Mouse (Mus musculus): ENCODE results near the gene Sptlc2. TPM values are rescaled to one million over a fixed set of nuclear protein-coding genes. Genes with fewer than 3 reads are reported as not detected.
A peak's percentile ranks its signal among the peaks of the same experiment; 100 is the strongest.

Gene Sptlc2
- polyA plus RNA-seq, 1 experiment from 2014 or later: 69.1 TPM

DNA sequence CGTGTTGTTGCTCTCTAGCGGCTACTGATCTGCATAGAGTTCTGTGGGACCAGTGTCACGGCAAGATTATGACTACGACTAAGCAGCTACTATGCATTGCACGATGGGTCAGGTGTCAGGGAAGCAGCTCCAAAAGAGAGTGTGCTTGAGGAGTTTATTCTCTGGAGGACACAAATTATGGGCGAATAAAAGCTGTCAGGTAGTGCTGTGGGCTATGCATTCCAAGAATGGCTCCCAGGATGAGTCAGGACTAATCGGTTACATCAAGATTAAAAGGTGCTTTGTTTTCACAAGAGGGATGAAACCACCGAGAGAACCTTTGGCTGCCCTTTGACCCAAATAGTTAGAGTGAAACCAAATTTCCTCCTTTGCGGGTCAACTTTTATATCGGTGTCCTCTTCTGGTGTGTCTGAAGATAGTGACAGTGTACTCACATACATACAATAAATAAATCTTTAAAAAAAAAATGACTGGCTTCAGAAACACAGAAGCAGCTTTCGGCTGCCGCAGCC is 31.9 kb upstream of the Sptlc2 start:
- peaks cover 12% of the 10 kb centered on the region for H3K36me3 ChIP-seq (ENCODE audit: control insufficient read depth, insufficient read depth, low read length)
- H3K4me1 ChIP-seq (ENCODE audit: control insufficient read depth in 2 of 2, insufficient read depth in 2 of 2, low read length in 2 of 2): no peaks in the 10 kb centered on the region
- H3K27ac ChIP-seq (replicated peaks in 1 of 2; ENCODE audit: control insufficient read depth in 1 of 2, insufficient read depth in 1 of 2, low read depth in 2 of 2, low read length in 2 of 2): no peak overlapping the region
- no peaks in the 10 kb centered on the region for H3K27me3 ChIP-seq (ENCODE audit: control insufficient read depth, insufficient read depth, low read length)
- no peaks in the 10 kb centered on the region for H3K9me3 ChIP-seq (ENCODE audit: control insufficient read depth, low read length)
- no peak overlapping the region for H3K4me3 ChIP-seq (ENCODE audit: control insufficient read depth in 1 of 2, insufficient read depth in 1 of 2, low read depth in 1 of 2, low read length in 2 of 2)
- no peak for ATAC-seq (ENCODE audit: insufficient number of reproducible peaks, insufficient read depth, low FRiP score, low read depth)
- H3K9ac ChIP-seq (ENCODE audit: low read length): no peak overlapping the region
- H3K4me2 ChIP-seq (ENCODE audit: low read length): no peak overlapping the region
- 64% methylated on average over 12 of the region's 12 CpGs for WGBS

DNA sequence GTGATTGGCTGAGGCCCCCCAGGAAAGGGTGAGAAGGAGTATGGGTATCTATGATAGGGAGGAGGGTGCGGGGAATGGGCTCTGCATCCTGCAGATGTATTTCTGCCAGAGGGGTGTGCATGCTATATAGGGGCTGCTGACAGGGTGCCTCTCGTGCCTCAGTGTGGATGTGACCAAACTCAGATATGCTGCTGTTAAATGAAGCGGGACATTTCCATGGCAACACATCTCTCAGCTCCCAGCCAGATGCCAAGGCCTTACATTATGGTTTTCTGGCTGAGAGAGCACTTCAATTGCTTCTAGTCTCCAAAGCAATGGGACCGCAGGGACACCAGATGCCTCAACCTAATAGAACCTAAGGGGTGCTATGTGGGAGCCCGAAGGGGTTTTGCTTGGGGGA is 30.8 kb upstream of the Sptlc2 start:
- H3K4me2 ChIP-seq (ENCODE audit: low read length): no peak overlapping the region
- WGBS: 72% methylated on average over 5 of the region's 5 CpGs
- H3K4me1 ChIP-seq (ENCODE audit: control insufficient read depth in 2 of 2, insufficient read depth in 2 of 2, low read length in 2 of 2): no peaks in the 10 kb centered on the region
- no peaks in the 10 kb centered on the region for H3K9me3 ChIP-seq (ENCODE audit: control insufficient read depth, low read length)
- H3K27me3 ChIP-seq (ENCODE audit: control insufficient read depth, insufficient read depth, low read length): no peaks in the 10 kb centered on the region
- H3K4me3 ChIP-seq (ENCODE audit: control insufficient read depth in 1 of 2, insufficient read depth in 1 of 2, low read depth in 1 of 2, low read length in 2 of 2): no peak overlapping the region
- no peak overlapping the region for H3K9ac ChIP-seq (ENCODE audit: low read length)
- no peak for ATAC-seq (ENCODE audit: insufficient number of reproducible peaks, insufficient read depth, low FRiP score, low read depth)
- peaks cover 6% of the 10 kb centered on the region for H3K36me3 ChIP-seq (ENCODE audit: control insufficient read depth, insufficient read depth, low read length)
- H3K27ac ChIP-seq (replicated peaks in 1 of 2; ENCODE audit: control insufficient read depth in 1 of 2, insufficient read depth in 1 of 2, low read depth in 2 of 2, low read length in 2 of 2): no peak overlapping the region

DNA sequence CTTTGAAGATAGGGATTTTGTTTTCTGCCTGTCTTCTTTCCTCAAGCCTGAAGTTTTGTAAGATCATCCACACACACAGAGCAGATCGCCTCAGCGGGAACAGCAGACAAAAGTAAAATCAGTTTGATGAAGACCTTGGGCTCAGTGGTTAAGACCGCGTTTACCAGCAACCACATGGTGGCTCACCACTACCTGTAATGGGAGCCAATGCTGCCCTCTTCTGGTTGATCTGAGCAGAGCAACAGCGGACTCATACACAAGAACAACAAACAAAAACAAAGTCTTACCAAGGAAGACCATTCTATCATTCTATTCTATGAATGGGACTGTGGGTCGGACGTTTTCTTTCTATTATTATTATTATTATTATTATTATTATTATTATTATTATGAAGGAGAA is 28.5 kb upstream of the Sptlc2 start:
- Histone ChIP-seq H3K27me3 (ENCODE audit: control insufficient read depth, insufficient read depth, low read length) (no peaks in the 10 kb centered on the region), H3K36me3 (ENCODE audit: control insufficient read depth, insufficient read depth, low read length) (no peaks in the 10 kb centered on the region), H3K9ac (ENCODE audit: low read length) (no peak overlapping the region), H3K4me1 (ENCODE audit: control insufficient read depth in 2 of 2, insufficient read depth in 2 of 2, low read length in 2 of 2) (peaks cover 1 to 2% of the 10 kb centered on the region in 2 experiments; a peak in 2 of 4 replicates), H3K4me2 (ENCODE audit: low read length) (no peak overlapping the region), H3K4me3 (ENCODE audit: control insufficient read depth in 1 of 2, insufficient read depth in 1 of 2, low read depth in 1 of 2, low read length in 2 of 2) (no peak overlapping the region), H3K27ac (replicated peaks in 1 of 2; ENCODE audit: control insufficient read depth in 1 of 2, insufficient read depth in 1 of 2, low read depth in 2 of 2, low read length in 2 of 2) (no peak overlapping the region), H3K9me3 (ENCODE audit: control insufficient read depth, low read length) (no peaks in the 10 kb centered on the region)
- WGBS: 27% methylated on average over 7 of the region's 7 CpGs
- no peak for ATAC-seq (ENCODE audit: insufficient number of reproducible peaks, insufficient read depth, low FRiP score, low read depth)

GRCm38 (mm10) chr12:87415358-87415757 is 27.2 kb upstream of the Sptlc2 start:
- Histone ChIP-seq H3K4me3 (ENCODE audit: control insufficient read depth in 1 of 2, insufficient read depth in 1 of 2, low read depth in 1 of 2, low read length in 2 of 2) (no peak overlapping the region), H3K9ac (ENCODE audit: low read length) (no peak overlapping the region), H3K4me2 (ENCODE audit: low read length) (no peak overlapping the region), H3K4me1 (ENCODE audit: control insufficient read depth in 2 of 2, insufficient read depth in 2 of 2, low read length in 2 of 2) (peaks cover 8 to 12% of the 10 kb centered on the region in 2 experiments), H3K9me3 (ENCODE audit: control insufficient read depth, low read length) (no peaks in the 10 kb centered on the region), H3K27ac (replicated peaks in 1 of 2; ENCODE audit: control insufficient read depth in 1 of 2, insufficient read depth in 1 of 2, low read depth in 2 of 2, low read length in 2 of 2) (no peak overlapping the region), H3K36me3 (ENCODE audit: control insufficient read depth, insufficient read depth, low read length) (no peaks in the 10 kb centered on the region), H3K27me3 (ENCODE audit: control insufficient read depth, insufficient read depth, low read length) (no peaks in the 10 kb centered on the region)
- 69% methylated on average over 4 of the region's 4 CpGs for WGBS
- ATAC-seq (ENCODE audit: insufficient number of reproducible peaks, insufficient read depth, low FRiP score, low read depth): no peak

DNA sequence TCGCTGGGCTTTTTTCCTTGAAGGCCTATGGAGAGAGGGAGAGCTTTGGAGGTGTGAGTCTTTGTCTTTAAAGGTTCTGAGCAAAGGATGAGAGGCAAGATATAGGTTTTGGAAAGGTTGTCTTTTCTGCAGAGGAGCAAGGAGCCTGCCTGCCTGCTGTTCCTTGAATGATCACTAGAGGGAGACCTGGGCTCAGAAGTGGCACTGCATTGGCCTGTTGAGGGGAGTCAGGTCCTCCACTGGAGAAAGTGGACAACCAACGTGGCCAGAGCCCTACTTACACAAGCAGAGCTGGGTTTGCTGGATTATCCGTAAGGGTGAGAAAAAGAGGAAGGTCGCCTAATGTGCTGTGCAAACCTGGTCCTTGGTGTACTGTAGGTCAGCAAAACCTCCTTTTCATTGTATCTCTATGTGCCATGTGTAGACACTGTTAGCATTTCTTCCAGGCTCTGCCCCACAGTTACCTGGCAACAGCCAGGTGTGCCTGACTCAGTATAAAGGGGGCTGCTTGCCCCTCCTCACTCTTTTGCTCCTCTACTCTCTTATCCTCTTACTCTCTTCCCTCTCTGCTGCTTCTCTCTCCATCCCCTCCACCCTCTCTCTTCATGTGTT is 25.1 kb upstream of the Sptlc2 start:
- H3K36me3 ChIP-seq (ENCODE audit: control insufficient read depth, insufficient read depth, low read length): no peaks in the 10 kb centered on the region
- no peak overlapping the region for H3K9ac ChIP-seq (ENCODE audit: low read length)
- H3K4me3 ChIP-seq (ENCODE audit: control insufficient read depth in 1 of 2, insufficient read depth in 1 of 2, low read depth in 1 of 2, low read length in 2 of 2): no peak overlapping the region
- ATAC-seq (ENCODE audit: insufficient number of reproducible peaks, insufficient read depth, low FRiP score, low read depth): 0 out of 2 replicates have a peak, but pooled peaks have one; percentile 24
- 19% methylated on average over 3 of the region's 4 CpGs for WGBS
- no peaks in the 10 kb centered on the region for H3K27me3 ChIP-seq (ENCODE audit: control insufficient read depth, insufficient read depth, low read length)
- no peak overlapping the region for H3K4me2 ChIP-seq (ENCODE audit: low read length)
- H3K4me1 ChIP-seq (ENCODE audit: control insufficient read depth in 2 of 2, insufficient read depth in 2 of 2, low read length in 2 of 2): peaks cover 8 to 14% of the 10 kb centered on the region in 2 experiments
- no peak overlapping the region for H3K27ac ChIP-seq (replicated peaks in 1 of 2; ENCODE audit: control insufficient read depth in 1 of 2, insufficient read depth in 1 of 2, low read depth in 2 of 2, low read length in 2 of 2)
- H3K9me3 ChIP-seq (ENCODE audit: control insufficient read depth, low read length): no peaks in the 10 kb centered on the region

GRCm38 (mm10) chr12:87410999-87411398 is 22.8 kb upstream of the Sptlc2 start:
- no peaks in the 10 kb centered on the region for H3K9me3 ChIP-seq (ENCODE audit: control insufficient read depth, low read length)
- WGBS: 9% methylated on average over 7 of the region's 7 CpGs
- peak overlapping the region; percentile 44 for H3K4me2 ChIP-seq (ENCODE audit: low read length)
- H3K4me1 ChIP-seq (ENCODE audit: control insufficient read depth in 2 of 2, insufficient read depth in 2 of 2, low read length in 2 of 2): peaks cover 17 to 23% of the 10 kb centered on the region in 2 experiments
- no peaks in the 10 kb centered on the region for H3K36me3 ChIP-seq (ENCODE audit: control insufficient read depth, insufficient read depth, low read length)
- H3K9ac ChIP-seq (ENCODE audit: low read length): no peak overlapping the region
- H3K27ac ChIP-seq (replicated peaks in 1 of 2; ENCODE audit: control insufficient read depth in 1 of 2, insufficient read depth in 1 of 2, low read depth in 2 of 2, low read length in 2 of 2): no peak overlapping the region
- no peak overlapping the region for H3K4me3 ChIP-seq (ENCODE audit: control insufficient read depth in 1 of 2, insufficient read depth in 1 of 2, low read depth in 1 of 2, low read length in 2 of 2)
- ATAC-seq (ENCODE audit: insufficient number of reproducible peaks, insufficient read depth, low FRiP score, low read depth): no peak; the same call in 1 of the 2 replicates
- H3K27me3 ChIP-seq (ENCODE audit: control insufficient read depth, insufficient read depth, low read length): no peaks in the 10 kb centered on the region

DNA sequence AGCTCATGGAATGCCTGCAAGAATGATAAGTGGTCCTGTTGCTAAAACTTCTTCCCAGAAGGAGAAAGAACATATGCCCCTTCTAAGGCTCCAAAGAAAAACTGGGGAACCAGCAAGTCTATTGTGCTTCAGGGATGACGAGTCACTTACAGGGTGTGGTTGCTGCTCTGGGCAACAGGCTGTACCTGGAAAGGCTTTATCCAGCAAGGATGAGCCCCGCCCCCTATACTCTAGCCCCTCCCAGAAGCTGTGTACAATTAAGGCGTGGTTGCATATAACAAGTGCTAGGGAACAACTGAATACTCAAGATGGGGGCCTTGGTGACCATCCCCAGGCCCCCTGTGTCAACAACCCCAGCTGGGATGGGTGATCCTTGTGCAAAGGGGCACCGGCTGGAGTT is 21.0 kb upstream of the Sptlc2 start:
- no peaks in the 10 kb centered on the region for H3K27me3 ChIP-seq (ENCODE audit: control insufficient read depth, insufficient read depth, low read length)
- H3K4me1 ChIP-seq (ENCODE audit: control insufficient read depth in 2 of 2, insufficient read depth in 2 of 2, low read length in 2 of 2): peaks cover 17 to 23% of the 10 kb centered on the region in 2 experiments
- H3K4me2 ChIP-seq (ENCODE audit: low read length): no peak overlapping the region
- WGBS: 87% methylated on average over 4 of the region's 4 CpGs
- ATAC-seq (ENCODE audit: insufficient number of reproducible peaks, insufficient read depth, low FRiP score, low read depth): no peak
- H3K36me3 ChIP-seq (ENCODE audit: control insufficient read depth, insufficient read depth, low read length): no peaks in the 10 kb centered on the region
- H3K4me3 ChIP-seq (ENCODE audit: control insufficient read depth in 1 of 2, insufficient read depth in 1 of 2, low read depth in 1 of 2, low read length in 2 of 2): no peak overlapping the region
- no peak overlapping the region for H3K27ac ChIP-seq (replicated peaks in 1 of 2; ENCODE audit: control insufficient read depth in 1 of 2, insufficient read depth in 1 of 2, low read depth in 2 of 2, low read length in 2 of 2)
- no peaks in the 10 kb centered on the region for H3K9me3 ChIP-seq (ENCODE audit: control insufficient read depth, low read length)
- H3K9ac ChIP-seq (ENCODE audit: low read length): no peak overlapping the region
